Mouse (Mus musculus): ENCODE data around the gene Tmem245. TPM values are rescaled to one million over a fixed set of nuclear protein-coding genes. Genes with fewer than 3 reads are reported as not detected.
"Not testable (repeated sequence)": the region's sequence is repeated elsewhere in the genome, so short reads cannot be mapped to it uniquely, and the experiment has no call there.

The Tmem245 gene
- polyA plus RNA-seq, 2 experiments = 10.0 to 11.9 TPM

- WGBS = 81% methylated on average over 6 of the region's 6 CpGs
- Histone ChIP-seq H3K4me3 (replicated peaks; ENCODE audit: low read length) (no peak overlapping the region), H3K36me3 (ENCODE audit: control insufficient read depth, insufficient read depth, low read length) (peaks cover 74% of the 10 kb centered on the region)
Measured at GRCm38 (mm10) chr4:56886286-56886979, 60.8 kb downstream of the Tmem245 start.

GRCm38 (mm10) chr4:56880036-56880703 is 67.1 kb downstream of the Tmem245 start:
- 84% methylated on average over 11 of the region's 11 CpGs for WGBS
- Histone ChIP-seq H3K4me3 (replicated peaks; ENCODE audit: low read length) (no peak overlapping the region), H3K27ac (replicated peaks; ENCODE audit: low read depth, low read length) (no peak overlapping the region), H3K9me3 (ENCODE audit: control insufficient read depth, low read length) (no peaks in the 10 kb centered on the region), H3K27me3 (ENCODE audit: control insufficient read depth, insufficient read depth, low read length) (no peaks in the 10 kb centered on the region), H3K4me2 (replicated peaks; ENCODE audit: low read depth, low read length, severe bottlenecking) (no peak overlapping the region), H3K36me3 (ENCODE audit: control insufficient read depth, insufficient read depth, low read length) (peaks cover 62% of the 10 kb centered on the region), H3K9ac (ENCODE audit: low read depth, low read length, severe bottlenecking) (no peak overlapping the region), H3K4me1 (ENCODE audit: control insufficient read depth, insufficient read depth, low read length) (no peaks in the 10 kb centered on the region)
- no peak for TF ChIP-seq POLR2A (IDR thresholded peaks at IDR 0.05; ENCODE audit: borderline replicate concordance, extremely low read depth, insufficient read depth, insufficient read length)
- ATAC-seq (ENCODE audit: low FRiP score, low read depth) (no peak), DNase-seq (ENCODE audit: low spot score) (no peak)

More at GRCm38 (mm10) chr4:56886286-56886979, 60.8 kb downstream of the Tmem245 start:
- Histone ChIP-seq H3K4me1 (ENCODE audit: control insufficient read depth, insufficient read depth, low read length) (no peaks in the 10 kb centered on the region), H3K9me3 (ENCODE audit: control insufficient read depth, low read length) (no peaks in the 10 kb centered on the region), H3K4me2 (replicated peaks; ENCODE audit: low read depth, low read length, severe bottlenecking) (no peak overlapping the region), H3K27ac (replicated peaks; ENCODE audit: low read depth, low read length) (no peak overlapping the region), H3K9ac (ENCODE audit: low read depth, low read length, severe bottlenecking) (no peak overlapping the region), H3K27me3 (ENCODE audit: control insufficient read depth, insufficient read depth, low read length) (no peaks in the 10 kb centered on the region)
- no peak for DNase-seq (ENCODE audit: low spot score)
- ATAC-seq (ENCODE audit: low FRiP score, low read depth) = no peak
- TF ChIP-seq POLR2A (IDR thresholded peaks at IDR 0.05; ENCODE audit: borderline replicate concordance, extremely low read depth, insufficient read depth, insufficient read length) = no peak

GRCm38 (mm10) chr4:56878971-56879370 is 68.3 kb downstream of the Tmem245 start:
- 82% methylated on average over 7 of the region's 7 CpGs for WGBS
- H3K4me1 ChIP-seq (ENCODE audit: control insufficient read depth, insufficient read depth, low read length) = no peaks in the 10 kb centered on the region
- H3K36me3 ChIP-seq (ENCODE audit: control insufficient read depth, insufficient read depth, low read length) = peaks cover 56% of the 10 kb centered on the region
- peak; percentile 78; the same call in 1 of the 2 replicates for ATAC-seq (ENCODE audit: low FRiP score, low read depth)
- no peak for TF ChIP-seq POLR2A (IDR thresholded peaks at IDR 0.05; ENCODE audit: borderline replicate concordance, extremely low read depth, insufficient read depth, insufficient read length)
- H3K9me3 ChIP-seq (ENCODE audit: control insufficient read depth, low read length) = no peaks in the 10 kb centered on the region
- H3K4me3 ChIP-seq (replicated peaks; ENCODE audit: low read length) = no peak overlapping the region
- no peak overlapping the region for H3K4me2 ChIP-seq (replicated peaks; ENCODE audit: low read depth, low read length, severe bottlenecking)
- H3K9ac ChIP-seq (ENCODE audit: low read depth, low read length, severe bottlenecking) = no peak overlapping the region
- peak; percentile 51 for DNase-seq (ENCODE audit: low spot score)
- H3K27ac ChIP-seq (replicated peaks; ENCODE audit: low read depth, low read length) = no peak overlapping the region
- no peaks in the 10 kb centered on the region for H3K27me3 ChIP-seq (ENCODE audit: control insufficient read depth, insufficient read depth, low read length)

GRCm38 (mm10) chr4:56870541-56870940 is 76.7 kb downstream of the Tmem245 start:
- H3K4me2 ChIP-seq (replicated peaks; ENCODE audit: low read depth, low read length, severe bottlenecking); H3K9me3 ChIP-seq (ENCODE audit: control insufficient read depth, low read length); H3K27ac ChIP-seq (replicated peaks; ENCODE audit: low read depth, low read length); H3K4me3 ChIP-seq (replicated peaks; ENCODE audit: low read length); ATAC-seq (ENCODE audit: low FRiP score, low read depth); H3K9ac ChIP-seq (ENCODE audit: low read depth, low read length, severe bottlenecking); H3K36me3 ChIP-seq (ENCODE audit: control insufficient read depth, insufficient read depth, low read length); H3K4me1 ChIP-seq (ENCODE audit: control insufficient read depth, insufficient read depth, low read length); DNase-seq (ENCODE audit: low spot score); H3K27me3 ChIP-seq (ENCODE audit: control insufficient read depth, insufficient read depth, low read length): not testable (repeated sequence)
- 96% methylated on average over 11 of the region's 11 CpGs for WGBS

- no peak for ATAC-seq (ENCODE audit: low FRiP score, low read depth)
- 69% methylated on average over 5 of the region's 5 CpGs for WGBS
Measured at GRCm38 (mm10) chr4:56867761-56868160, 79.5 kb downstream of the Tmem245 start.

More at GRCm38 (mm10) chr4:56867761-56868160, 79.5 kb downstream of the Tmem245 start:
- DNase-seq (ENCODE audit: low spot score) = no peak
- H3K4me3 ChIP-seq (replicated peaks; ENCODE audit: low read length) = no peak overlapping the region
- H3K4me1 ChIP-seq (ENCODE audit: control insufficient read depth, insufficient read depth, low read length) = peaks cover 9% of the 10 kb centered on the region; the same call in 1 of the 2 replicates
- H3K27ac ChIP-seq (replicated peaks; ENCODE audit: low read depth, low read length) = no peak overlapping the region
- H3K27me3 ChIP-seq (ENCODE audit: control insufficient read depth, insufficient read depth, low read length) = no peaks in the 10 kb centered on the region
- no peak overlapping the region for H3K9ac ChIP-seq (ENCODE audit: low read depth, low read length, severe bottlenecking)
- H3K36me3 ChIP-seq (ENCODE audit: control insufficient read depth, insufficient read depth, low read length) = no peaks in the 10 kb centered on the region
- TF ChIP-seq POLR2A (IDR thresholded peaks at IDR 0.05; ENCODE audit: borderline replicate concordance, extremely low read depth, insufficient read depth, insufficient read length) = no peak
- no peaks in the 10 kb centered on the region for H3K9me3 ChIP-seq (ENCODE audit: control insufficient read depth, low read length)
- no peak overlapping the region for H3K4me2 ChIP-seq (replicated peaks; ENCODE audit: low read depth, low read length, severe bottlenecking)
